Mouse (Mus musculus) c-Kit-negative CD71-positive TER-119-positive erythroid progenitor cells, embryonic 14.5 days (primary cell): ENCODE results near the gene Phkg2.
"Not testable (repeated sequence)": the region's sequence is repeated elsewhere in the genome, so short reads cannot be mapped to it uniquely, and the experiment has no call there.

Experiments
- DNase-seq: peaks from one replicate; pipeline ENCODE4 v3.0.0-alpha.2; 2013; ENCODE audit warnings: low read depth, low spot score

Phkg2 gene

DNA sequence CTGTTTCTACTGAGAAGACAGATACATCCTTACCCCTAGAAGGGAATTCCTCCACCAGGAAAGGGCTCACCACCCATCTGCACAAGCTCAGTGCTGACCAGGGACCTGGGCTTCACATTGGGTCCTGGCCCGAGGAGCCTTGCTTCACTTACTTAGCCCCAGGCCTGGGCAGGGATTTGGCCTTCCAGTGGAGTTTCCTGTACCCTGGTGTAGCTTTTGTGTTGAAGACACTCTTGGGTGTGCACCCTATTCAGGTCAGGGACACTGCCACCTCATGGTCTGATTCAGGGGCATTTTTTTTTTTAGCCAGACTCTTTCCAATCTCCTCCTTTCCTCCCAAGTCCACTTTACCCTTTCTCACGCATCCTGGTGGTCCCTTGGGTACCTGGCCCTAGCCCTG, 29.8 kb downstream of the Phkg2 start:
- DNase-seq, result no peak

DNA sequence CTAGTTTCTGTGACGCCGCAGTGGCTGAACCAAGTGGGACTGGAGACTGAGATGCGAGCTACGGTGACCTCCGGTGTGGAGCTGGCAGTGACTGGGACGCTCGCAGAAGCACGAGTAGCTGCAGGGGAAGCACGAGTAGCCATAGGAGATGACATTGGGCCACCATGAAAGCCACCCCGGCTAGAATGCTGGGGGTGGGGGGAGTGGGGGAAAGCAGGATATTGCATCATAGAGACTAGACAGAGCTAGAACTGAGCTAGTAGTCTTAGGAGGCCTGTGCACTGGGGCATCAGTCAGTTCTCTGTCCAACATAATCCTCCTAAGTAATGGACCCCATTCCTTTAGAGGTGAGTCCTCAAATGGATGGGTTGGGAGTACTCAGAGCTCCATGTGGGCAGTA, 31.1 kb downstream of the Phkg2 start:
- DNase-seq, result no peak

DNA sequence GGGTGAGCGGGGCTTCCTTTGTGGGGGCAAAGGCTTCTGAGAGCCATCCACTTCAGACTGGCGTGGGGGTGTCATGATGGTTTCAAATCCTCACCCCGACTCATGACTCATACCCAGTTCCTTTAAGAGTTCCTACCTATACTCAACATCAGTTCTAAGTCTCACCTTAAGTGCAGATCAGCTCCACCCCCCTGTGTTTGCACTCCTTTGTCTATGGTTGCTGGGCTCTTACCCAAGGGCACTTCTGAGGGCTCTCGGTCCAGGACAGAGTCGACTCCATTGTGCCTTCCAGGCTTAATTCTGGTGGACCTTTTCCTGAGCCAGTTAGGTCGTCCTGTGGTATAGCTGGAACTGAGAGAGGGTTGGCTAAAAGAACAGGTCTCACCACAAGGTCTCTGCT, 34.0 kb downstream of the Phkg2 start:
- DNase-seq, result no peak

DNA sequence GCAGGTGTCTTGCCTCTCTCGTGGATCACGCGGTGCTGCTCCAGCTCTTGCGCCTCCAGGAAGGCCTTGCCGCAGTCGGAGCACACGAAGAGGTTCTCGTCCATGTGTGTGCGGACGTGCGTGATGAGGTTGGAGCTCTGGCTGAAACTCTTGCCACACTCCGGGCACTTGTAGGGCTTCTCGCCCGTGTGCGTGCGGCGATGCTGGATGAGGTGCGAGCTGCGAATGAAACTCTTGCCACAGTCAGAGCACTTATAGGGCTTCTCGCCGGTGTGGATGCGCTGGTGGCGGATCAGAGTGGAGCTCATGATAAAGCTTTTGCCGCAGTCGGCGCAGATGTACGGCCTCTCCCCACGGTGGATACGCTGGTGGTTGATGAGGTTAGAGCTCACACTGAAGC, 37.9 kb downstream of the Phkg2 start:
- DNase-seq, result no peak

DNA sequence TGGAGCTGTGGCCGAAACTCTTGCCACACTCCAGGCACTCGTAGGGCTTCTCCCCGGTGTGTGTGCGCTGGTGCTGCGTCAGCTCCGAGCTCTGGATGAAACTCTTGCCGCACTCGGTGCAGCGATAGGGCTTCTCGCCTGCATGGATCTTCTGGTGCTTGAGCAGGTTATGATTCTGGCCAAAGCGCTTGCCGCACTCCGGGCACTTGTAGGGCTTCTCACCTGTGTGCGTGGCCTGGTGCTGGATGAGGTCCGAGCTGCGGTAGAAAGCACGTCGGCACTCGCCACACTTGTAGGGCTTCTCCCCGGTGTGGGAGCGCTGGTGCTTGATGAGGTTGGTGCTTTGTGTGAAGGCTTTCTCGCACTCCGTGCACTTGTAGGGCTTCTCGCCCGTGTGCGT, 38.4 kb downstream of the Phkg2 start:
- DNase-seq, result no peak

DNA sequence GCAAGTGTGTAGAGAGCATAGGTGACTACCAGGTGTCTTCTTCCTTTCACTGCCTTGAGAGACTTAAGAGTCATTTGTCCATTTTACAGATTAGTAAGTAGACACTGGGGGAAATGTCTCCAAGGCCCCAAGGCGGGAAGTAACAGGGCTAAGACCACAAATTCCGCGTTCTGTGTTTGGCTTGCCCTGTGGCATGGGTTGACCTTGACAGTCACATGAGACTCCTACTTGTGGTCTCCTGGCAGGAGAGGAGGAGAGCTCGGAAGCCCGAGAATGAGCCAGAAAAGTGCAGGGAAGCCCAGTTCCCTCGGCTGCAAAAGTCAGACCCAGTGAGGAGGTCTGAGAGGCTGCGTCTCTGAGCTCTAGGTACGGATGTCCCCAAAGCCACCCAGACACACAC, 40.4 kb downstream of the Phkg2 start:
- no peak for DNase-seq

DNA sequence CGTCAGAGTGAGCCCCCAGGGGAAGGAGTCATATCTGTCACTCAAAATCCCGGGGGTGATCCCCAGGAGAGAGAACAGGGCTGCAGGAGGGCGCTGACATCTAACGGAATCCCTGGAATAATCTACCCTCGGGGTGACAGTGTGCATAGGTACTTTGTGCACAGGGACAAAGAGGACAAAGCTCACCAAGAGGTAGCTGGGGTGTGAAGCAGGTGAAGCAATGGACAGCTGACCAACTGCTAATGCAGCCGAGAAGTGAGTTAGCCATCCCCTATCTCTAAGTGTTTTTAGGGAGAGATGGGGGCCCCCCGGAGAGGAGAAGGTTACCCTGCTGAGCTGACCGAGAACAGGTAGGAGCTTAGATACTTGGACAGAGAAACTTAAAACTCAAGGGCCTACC, 41.0 kb downstream of the Phkg2 start:
- DNase-seq, result no peak

DNA sequence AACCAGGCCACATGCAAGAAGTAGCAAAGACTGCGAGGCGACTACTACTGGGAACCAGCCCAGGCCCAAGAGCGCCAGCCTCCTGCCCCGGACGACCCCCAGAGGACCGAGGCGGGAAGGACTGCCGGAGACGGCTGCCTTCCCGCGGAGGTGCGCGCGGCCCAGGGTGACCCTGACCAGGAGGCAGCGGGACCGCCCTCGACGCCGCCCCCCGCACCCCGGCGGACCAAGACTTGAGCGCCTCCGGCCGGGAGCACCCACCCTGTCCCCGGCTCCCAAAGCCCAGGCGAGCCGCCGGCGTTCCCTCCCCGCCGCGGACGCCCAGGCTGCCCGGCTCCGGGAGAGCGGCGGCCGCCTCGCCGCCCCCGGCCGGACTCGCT, 41.4 kb downstream of the Phkg2 start:
- DNase-seq, result no peak

DNA sequence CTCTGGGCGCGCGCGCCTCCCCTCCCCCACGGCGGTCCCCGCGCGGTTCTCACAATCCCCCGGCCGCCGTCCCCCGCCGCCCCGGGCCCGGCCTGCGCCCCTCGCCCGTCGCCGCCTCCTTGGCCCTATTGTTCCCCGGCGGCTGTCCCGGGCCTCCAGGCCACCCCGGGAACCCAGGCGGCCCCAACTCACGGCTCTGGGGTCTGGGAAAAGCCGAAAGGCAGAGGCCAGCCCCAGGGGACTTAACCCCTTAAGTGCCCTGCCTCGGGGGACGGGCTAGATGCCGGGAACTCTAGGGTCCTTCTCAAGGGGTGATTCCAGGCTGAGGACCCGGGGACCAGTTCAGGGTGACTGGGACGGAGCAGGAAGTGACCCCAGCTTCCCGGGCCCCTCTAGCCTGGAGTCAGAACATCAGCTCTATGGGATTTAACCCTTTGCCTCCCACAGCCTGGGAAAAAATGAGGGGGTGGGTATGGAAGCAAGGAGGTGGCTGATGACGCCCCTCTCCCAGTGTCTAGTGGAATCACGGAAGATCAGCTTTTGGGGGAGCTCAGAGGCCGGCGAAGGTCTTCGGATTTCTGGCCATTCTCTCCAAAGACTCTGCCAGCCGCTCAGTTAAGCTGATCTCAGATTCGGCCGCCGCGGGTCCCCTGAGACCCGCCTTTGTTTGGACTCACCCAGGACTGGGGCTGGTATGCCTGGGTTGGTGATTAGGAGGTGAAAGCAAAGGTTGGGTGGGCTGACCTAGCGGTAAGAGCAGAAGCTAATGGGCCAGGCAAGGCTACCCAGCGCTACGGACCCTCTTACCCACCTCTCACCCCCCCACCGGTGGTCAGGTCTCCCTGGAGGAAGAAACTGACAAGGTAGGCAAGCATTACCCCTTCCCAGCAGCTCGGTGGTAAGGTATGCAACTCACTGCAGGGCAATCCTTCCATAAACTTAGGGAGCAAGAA, 42.0 kb downstream of the Phkg2 start, which contains the start of gene Zfp629:
Zfp629 (minus strand) TSS at position 907 of the 953 bp plus-strand sequence.
- no peak for DNase-seq

DNA sequence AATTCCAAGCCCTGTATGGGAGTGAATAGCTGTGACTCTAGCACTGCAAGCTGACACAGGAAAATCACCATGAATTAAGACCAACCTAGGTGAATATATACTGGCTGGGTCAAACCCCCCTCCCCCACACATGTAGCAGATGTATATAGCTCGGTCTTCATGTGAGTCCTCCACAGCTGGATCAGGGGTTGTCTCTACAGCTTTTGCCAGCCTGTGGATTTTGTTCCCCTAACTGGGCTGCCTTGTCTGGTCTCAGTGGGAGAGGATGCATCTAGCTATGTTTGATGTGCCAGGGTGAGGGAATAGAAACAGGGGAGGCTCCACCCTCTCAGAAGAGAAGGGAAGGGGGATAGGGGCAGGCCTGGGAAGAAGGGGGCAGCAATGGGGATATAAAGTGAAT, 43.2 kb downstream of the Phkg2 start:
- no peak for DNase-seq

DNA sequence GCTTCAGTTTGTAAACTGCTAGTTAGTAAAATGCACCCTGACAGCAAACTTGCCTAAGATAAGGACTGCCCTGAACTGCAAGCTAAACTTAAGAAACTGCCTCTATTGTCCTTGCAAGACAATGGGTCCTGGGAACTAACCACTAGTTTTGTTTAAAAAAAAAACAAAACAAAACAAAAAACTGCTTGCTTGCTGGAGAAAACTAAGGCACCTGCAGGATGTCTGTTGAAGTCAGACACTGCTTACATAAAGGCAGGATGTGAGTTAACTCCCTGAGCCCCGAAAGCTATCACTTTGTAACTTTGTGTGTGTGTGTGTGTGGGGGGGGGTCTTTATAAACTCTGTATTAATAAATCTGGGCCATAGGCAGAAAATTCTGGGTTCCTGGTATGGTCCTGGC, 43.7 kb downstream of the Phkg2 start:
- no peak for DNase-seq

DNA sequence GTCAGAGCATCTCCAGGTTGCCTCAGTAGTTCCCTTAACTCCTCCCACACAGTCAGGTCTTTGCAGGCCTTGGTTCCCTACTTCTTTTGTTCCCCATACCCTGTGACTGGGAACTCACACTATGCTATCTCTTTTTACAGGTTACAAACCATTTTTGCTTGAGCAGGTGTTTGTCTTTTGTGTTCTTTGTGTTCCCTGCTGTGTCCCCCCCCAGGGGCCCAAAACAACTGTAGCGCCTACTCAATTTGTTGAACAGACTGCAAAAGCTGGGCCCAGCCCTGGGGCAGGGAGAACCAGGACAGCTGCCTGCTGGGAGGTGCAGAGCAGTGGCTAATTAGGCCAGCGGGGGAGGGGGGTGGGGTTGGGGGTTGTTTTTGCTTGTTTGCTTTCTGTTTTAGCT, 44.8 kb downstream of the Phkg2 start:
- DNase-seq, result no peak

DNA sequence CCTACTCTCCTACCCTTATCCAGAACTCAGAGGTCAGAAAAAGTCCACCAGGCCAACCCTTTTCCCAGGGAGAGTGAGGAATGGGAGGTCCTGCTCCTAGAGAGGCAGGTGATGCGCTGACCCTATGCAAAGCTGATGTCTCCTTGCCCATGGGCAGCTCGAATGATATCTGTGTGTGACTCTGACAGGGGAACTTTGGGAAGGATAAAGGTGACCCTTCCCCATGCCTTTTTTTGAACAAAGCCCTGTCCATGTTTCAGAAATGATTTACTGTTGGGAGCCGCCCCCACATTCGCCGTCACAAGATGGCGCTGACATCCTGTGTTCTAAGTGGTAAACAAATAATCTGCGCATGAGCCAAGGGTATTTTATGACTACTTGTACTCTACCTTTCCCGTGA, 45.3 kb downstream of the Phkg2 start:
- DNase-seq, result not testable (repeated sequence)

DNA sequence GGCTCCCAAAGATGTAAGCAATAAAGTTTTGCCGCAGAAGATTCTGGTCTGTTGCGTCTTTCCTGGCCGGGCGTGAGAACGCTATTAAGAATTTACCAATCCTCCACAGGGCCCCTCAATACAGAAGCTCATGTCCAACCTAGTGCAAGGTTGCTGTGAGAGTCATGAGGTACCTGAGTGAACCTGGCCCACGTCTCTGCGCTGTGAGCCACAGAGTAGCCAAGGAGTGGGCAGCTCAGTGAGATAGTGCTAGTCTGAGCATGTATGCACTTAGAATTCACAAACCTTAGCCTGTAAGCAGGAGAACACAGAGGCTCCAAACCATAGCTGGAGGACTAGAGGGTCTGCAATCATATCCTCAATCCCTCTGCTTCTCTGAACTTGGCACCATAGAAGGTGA, 52.9 kb downstream of the Phkg2 start:
- no peak for DNase-seq

DNA sequence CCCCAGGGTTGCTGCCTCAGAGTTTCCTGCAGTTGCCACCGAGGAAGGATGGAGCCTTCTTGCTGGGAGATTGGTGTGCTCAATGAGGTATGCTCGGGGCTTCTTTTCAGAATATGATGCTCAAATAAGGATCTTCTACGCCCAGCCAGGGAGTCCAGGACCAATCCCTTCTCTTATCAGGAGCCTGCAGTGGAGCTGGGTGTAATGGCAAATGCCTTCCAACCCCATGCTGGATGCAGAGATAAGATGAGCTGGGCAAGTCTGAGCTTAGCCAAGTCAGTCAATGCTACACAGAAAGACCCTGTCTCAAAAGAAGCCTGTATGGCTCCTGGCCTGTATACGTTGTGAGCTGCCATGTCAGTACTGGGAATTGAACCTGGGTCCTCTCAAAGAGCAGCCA, 53.3 kb downstream of the Phkg2 start:
- peak; percentile 76 for DNase-seq

DNA sequence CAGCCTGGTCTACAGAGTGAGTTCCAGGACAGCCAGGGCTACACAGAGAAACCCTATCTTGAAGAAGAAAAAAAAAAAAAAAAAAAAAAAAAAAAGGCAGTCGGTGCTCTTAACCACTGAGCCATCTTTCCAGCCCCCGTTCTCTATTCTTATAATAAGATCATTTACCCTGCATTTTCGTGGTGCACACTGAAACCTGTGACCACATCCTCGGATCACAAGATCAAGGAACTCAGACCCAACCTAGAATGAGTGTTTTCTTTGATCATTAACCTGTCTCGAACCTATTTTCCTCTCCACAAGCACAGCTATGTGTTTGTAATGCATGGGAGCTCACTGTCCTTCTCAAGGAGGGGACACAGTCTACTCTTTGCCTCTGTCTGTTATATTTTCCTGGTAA, 55.5 kb downstream of the Phkg2 start:
- no peak for DNase-seq

DNA sequence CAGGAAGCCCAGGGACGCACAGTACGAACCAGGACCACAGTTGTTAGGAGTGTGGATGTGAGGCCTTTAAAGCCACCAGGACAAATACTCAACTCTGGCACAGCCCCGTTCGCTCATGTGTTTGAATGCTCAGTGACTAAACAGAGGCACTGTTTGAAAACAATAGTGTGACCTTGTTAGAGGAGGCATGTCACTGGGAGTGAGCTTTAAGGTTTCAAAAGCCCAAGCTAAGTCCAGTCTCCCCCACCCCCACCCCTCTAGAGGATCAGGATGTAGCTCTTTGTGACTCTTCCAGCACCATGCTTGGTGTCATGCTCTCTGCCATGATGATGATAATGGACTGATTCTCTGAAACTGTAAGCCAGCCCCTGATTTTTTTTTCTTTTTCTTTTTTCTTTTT, 58.3 kb downstream of the Phkg2 start:
- no peak for DNase-seq
